Mouse (Mus musculus) heart, adult 2 months (tissue): Measurements from ENCODE around the gene Fryl. TPM values are rescaled to one million over a fixed set of nuclear protein-coding genes. Genes with fewer than 3 reads are reported as not detected.

Source experiments
- DNase-seq, 2 experiments: peaks; one replicate each; pipeline ENCODE4 v3.0.0; 2021
- H3K27ac ChIP-seq: fragments of 200-600 bp; 2 replicates; pipeline ENCODE4 v1.8.1; 2022
- H3K27me3 ChIP-seq: fragments of 200-500 bp; 2 replicates; pipeline ENCODE4 v1.6.1; 2012; ENCODE audit warnings: mild to moderate bottlenecking, low read length, inconsistent platforms, mixed read lengths; ENCODE audit not compliant: control insufficient read depth, insufficient read depth
- H3K36me3 ChIP-seq: fragments of 200-500 bp; 2 replicates; pipeline ENCODE4 v1.6.1; 2012; ENCODE audit warnings: low read length, inconsistent platforms; ENCODE audit not compliant: control insufficient read depth, insufficient read depth
- H3K4me1 ChIP-seq: fragments of 200-500 bp; 2 replicates; pipeline ENCODE4 v1.6.1; 2011; ENCODE audit warnings: low read length; ENCODE audit not compliant: control insufficient read depth, insufficient read depth
- H3K4me3 ChIP-seq: fragments of 200-600 bp; 2 replicates; pipeline ENCODE4 v1.8.1; 2022
- H3K79me2 ChIP-seq: fragments of 200-500 bp; replicated peaks from 2 replicates; pipeline ENCODE4 v1.6.1; 2012; ENCODE audit warnings: mild to moderate bottlenecking, inconsistent platforms, low read length, moderate library complexity, mixed read lengths; ENCODE audit not compliant: control insufficient read depth, insufficient read depth
- H3K9ac ChIP-seq: fragments of 200-500 bp; 2 replicates; pipeline ENCODE4 v1.6.1; 2012; ENCODE audit warnings: low read depth, mild to moderate bottlenecking, control low read depth, inconsistent platforms, low read length, mixed read lengths
- CTCF ChIP-seq: fragments of 200-600 bp; IDR thresholded peaks from 2 replicates; pipeline ENCODE4 v1.8.1; 2022; ENCODE audit warnings: antibody characterized with exemption, mild to moderate bottlenecking, moderate library complexity
- EP300 ChIP-seq: fragments of 200-500 bp; IDR thresholded peaks from 2 replicates; pipeline ENCODE4 v1.6.1; 2011; ENCODE audit warnings: low read depth, low read length, control low read depth; ENCODE audit not compliant: insufficient read depth
- POLR2A ChIP-seq: fragments of 200-500 bp; IDR thresholded peaks from 2 replicates; pipeline ENCODE4 v1.6.1; 2011; ENCODE audit warnings: mild to moderate bottlenecking, low read depth, low read length, control low read depth; ENCODE audit not compliant: insufficient read depth
- WGBS: fragments of 180-500 bp; shearing (Covaris S2); methylation state at CpG from one replicate; pipeline ENCODE4 v1.1.7; 2018; 5-methylcytosine and 5-hydroxymethylcytosine counted together
- intact Hi-C: fragments of 180-260 bp; cut with DNase I; formaldehyde crosslinking; loops from one replicate; pipeline ENCODE4 v1.15.1; 2025
- polyA plus RNA-seq: library from polyadenylated mRNA; depleted of rRNA; stranded (reverse); fragments of >200 nt; gene quantifications from 2 replicates; pipeline ENCODE4 v1.2.3, GENCODE M21; 2012
- total RNA-seq, 2 experiments: library from RNA; stranded (reverse); gene quantifications; 2 replicates each; pipeline ENCODE4 v1.2.3; 2021

Fryl gene
- total and polyA plus RNA-seq, 3 experiments: 25.9 to 40.7 (median 32.9) TPM

- 87% methylated on average over 6 of the region's 6 CpGs for WGBS
- H3K4me1 ChIP-seq: peaks cover 1% of the 10 kb centered on the region; the same call in 1 of the 2 replicates
- H3K27ac ChIP-seq: no peak overlapping the region
- no peak overlapping the region for H3K4me3 ChIP-seq
- TF ChIP-seq CTCF (no peak), POLR2A (no peak), EP300 (no peak)
- DNase-seq: no peak
- H3K27me3 ChIP-seq: no peaks in the 10 kb centered on the region
- H3K36me3 ChIP-seq: no peaks in the 10 kb centered on the region
- intact Hi-C loops: loop anchor here (5.0 kb wide), 1 partner anchor 41 kb away; no protein-coding TSS in a partner anchor
- H3K9ac ChIP-seq: no peak overlapping the region
- peaks cover 6% of the 10 kb centered on the region for H3K79me2 ChIP-seq
Observed at GRCm38 (mm10) chr5:73150877-73151445, 105.5 kb downstream of the Fryl start.

GRCm38 (mm10) chr5:73144987-73145386 is 111.4 kb downstream of the Fryl start:
- Histone ChIP-seq H3K4me1 (no peaks in the 10 kb centered on the region), H3K79me2 (0 out of 2 replicates have a peak, but pooled peaks cover 2% of the 10 kb centered on the region), H3K4me3 (no peak overlapping the region), H3K27ac (no peak overlapping the region), H3K27me3 (no peaks in the 10 kb centered on the region), H3K36me3 (no peaks in the 10 kb centered on the region), H3K9ac (no peak overlapping the region)
- intact Hi-C loops: no loop called here
- TF ChIP-seq POLR2A: no peak
- TF ChIP-seq EP300: no peak
- TF ChIP-seq CTCF: no peak
- 80% methylated on average over 11 of the region's 11 CpGs for WGBS
- DNase-seq: no peak

GRCm38 (mm10) chr5:73141712-73142111 is 114.7 kb downstream of the Fryl start:
- TF ChIP-seq EP300 (no peak), POLR2A (no peak), CTCF (no peak)
- 88% methylated on average over 2 of the region's 2 CpGs for WGBS
- no peaks in the 10 kb centered on the region for H3K36me3 ChIP-seq
- H3K27ac ChIP-seq: no peak overlapping the region
- H3K9ac ChIP-seq: no peak overlapping the region
- no peak for DNase-seq
- no peaks in the 10 kb centered on the region for H3K79me2 ChIP-seq
- intact Hi-C loops: no loop called here
- H3K4me1 ChIP-seq: no peaks in the 10 kb centered on the region
- no peaks in the 10 kb centered on the region for H3K27me3 ChIP-seq
- no peak overlapping the region for H3K4me3 ChIP-seq

- H3K9ac ChIP-seq: no peak overlapping the region
- no peak overlapping the region for H3K27ac ChIP-seq
- H3K4me3 ChIP-seq: no peak overlapping the region
- no peaks in the 10 kb centered on the region for H3K79me2 ChIP-seq
- H3K27me3 ChIP-seq: no peaks in the 10 kb centered on the region
- no peaks in the 10 kb centered on the region for H3K4me1 ChIP-seq
- intact Hi-C loops: no loop called here
- TF ChIP-seq CTCF (no peak), EP300 (no peak), POLR2A (no peak)
- H3K36me3 ChIP-seq: no peaks in the 10 kb centered on the region
- 87% methylated on average over 8 of the region's 8 CpGs for WGBS
- no peak for DNase-seq
Observed at GRCm38 (mm10) chr5:73141161-73141560, 115.3 kb downstream of the Fryl start.

- WGBS: 77% methylated on average over 9 of the region's 9 CpGs
- Histone ChIP-seq H3K9ac (no peak overlapping the region), H3K4me1 (no peaks in the 10 kb centered on the region; the same call in 1 of the 2 replicates), H3K27me3 (no peaks in the 10 kb centered on the region), H3K36me3 (no peaks in the 10 kb centered on the region), H3K27ac (no peak overlapping the region), H3K79me2 (no peaks in the 10 kb centered on the region), H3K4me3 (no peak overlapping the region)
- intact Hi-C loops: loop anchor here (2.0 kb wide), 1 partner anchor 35 kb away; no protein-coding TSS in a partner anchor
- TF ChIP-seq POLR2A (no peak), CTCF (no peak), EP300 (no peak)
- no peak for DNase-seq
Observed at GRCm38 (mm10) chr5:73137561-73137960, 118.9 kb downstream of the Fryl start.

- Histone ChIP-seq H3K79me2 (no peaks in the 10 kb centered on the region), H3K36me3 (no peaks in the 10 kb centered on the region), H3K27me3 (no peaks in the 10 kb centered on the region), H3K4me3 (no peak overlapping the region), H3K4me1 (no peaks in the 10 kb centered on the region; the same call in 1 of the 2 replicates), H3K27ac (no peak overlapping the region), H3K9ac (no peak overlapping the region)
- intact Hi-C loops: loop anchor here (2.0 kb wide), 1 partner anchor 37 kb away; no protein-coding TSS in a partner anchor
- no peak for TF ChIP-seq POLR2A
- TF ChIP-seq CTCF: no peak
- no peak for TF ChIP-seq EP300
- DNase-seq: no peak
- WGBS: 72% methylated on average over 2 of the region's 2 CpGs
Observed at GRCm38 (mm10) chr5:73135959-73136358, 120.5 kb downstream of the Fryl start.
